Mouse (Mus musculus) stomach, postnatal 0 days (tissue): ENCODE results near the gene Ufd1.

Experiments used
- CTCF ChIP-seq: IDR thresholded peaks from 2 replicates; pipeline ENCODE4 v1.5.1; 2016; ENCODE audit warnings: antibody characterized with exemption, low read depth, mild to moderate bottlenecking, moderate library complexity
- EP300 ChIP-seq: optimal IDR thresholded peaks from 2 replicates; pipeline ENCODE3; 2016; ENCODE audit warnings: antibody characterized with exemption

DNA sequence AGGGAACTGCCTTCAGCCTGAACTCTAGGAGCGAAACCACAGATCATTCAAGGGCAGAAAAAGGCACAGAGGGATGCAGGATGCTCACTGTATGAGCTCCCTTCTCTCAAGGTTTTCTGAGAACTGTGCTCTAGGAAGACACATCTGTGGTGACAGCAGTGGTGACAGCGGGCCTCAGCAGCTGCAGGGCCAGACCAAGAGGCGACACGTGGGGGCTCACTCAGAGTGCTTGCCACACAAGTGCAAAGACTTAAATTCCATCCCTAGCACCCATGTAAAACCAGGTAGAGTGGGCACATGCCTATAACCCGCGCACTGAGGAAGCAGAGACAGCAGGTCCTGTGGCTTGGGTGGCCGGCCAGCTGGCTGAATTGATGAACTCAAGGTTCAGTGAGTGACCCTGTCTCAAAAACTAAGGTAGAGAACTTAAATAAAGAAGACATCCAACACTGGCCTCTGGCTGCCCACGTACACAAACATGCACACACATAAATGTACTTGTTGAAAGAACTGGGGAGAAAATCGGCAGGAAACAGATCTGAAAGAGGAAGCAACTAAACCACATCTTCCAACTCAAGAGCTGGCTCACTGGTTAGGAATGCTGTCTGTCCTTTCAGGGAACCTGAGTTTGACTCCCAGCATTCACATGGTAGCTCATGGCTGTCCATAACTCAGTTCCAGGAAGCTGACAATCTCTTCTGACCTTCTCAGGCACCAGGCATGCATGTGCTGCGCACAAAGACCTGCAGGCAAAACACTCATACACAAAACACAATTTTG lies 22.8 kb upstream of the Ufd1 start:
- no peak for TF ChIP-seq CTCF
- TF ChIP-seq EP300: no peak
